Comparison of ENCODE assay signal across 14 mouse cellular contexts in genomic region chr15:18052219-18053030, GRCm38 (mm10).
A peak's percentile ranks its signal among the peaks of the same experiment; 100 is the strongest.
DNase-seq lines count a peak whose midpoint lies in the region; ATAC-seq lines count a peak whose summit lies in the region.
"Had no signal": no experiment of that assay in that cellular context is flagged by ENCODE, and none has a peak within 500 bp of the region (broad histone marks: within the 10 kb centered on the region; RNA-seq: fewer than 3 reads in every experiment).

No protein-coding gene starts in this region.

- no peak for ATAC-seq in neural tube, embryonic 15.5 days (ENCODE audit: low FRiP score)
- ATAC-seq in forebrain, embryonic 14.5 days, result peak; percentile 93
- ATAC-seq: inflammation-experienced regulatory T-cells, adult 6 months had no signal

- H3K4me2 ChIP-seq in neural tube, embryonic 15.5 days, result no peak overlapping the region
- H3K4me2 ChIP-seq in forebrain, embryonic 14.5 days (ENCODE audit: low read length), result no peak overlapping the region
- H3K4me2 ChIP-seq: heart, embryonic 12.5 days had no signal

- 45% methylated on average over 3 of the region's 3 CpGs for WGBS in neural tube, embryonic 15.5 days
- 6% methylated on average over 3 of the region's 3 CpGs for WGBS in forebrain, embryonic 14.5 days

- no peak overlapping the region for H3K27ac ChIP-seq in neural tube, embryonic 15.5 days (replicated peaks)
- H3K27ac ChIP-seq in forebrain, embryonic 14.5 days (ENCODE audit: low read depth, low read length), result no peak overlapping the region
- H3K27ac ChIP-seq: gastrocnemius, adult 2 months had no signal

- no peak overlapping the region for H3K9ac ChIP-seq in neural tube, embryonic 15.5 days (replicated peaks)
- H3K9ac ChIP-seq in forebrain, embryonic 14.5 days (ENCODE audit: low read length), result no peak overlapping the region
- H3K9ac ChIP-seq: heart, embryonic 12.5 days had no signal

- no peaks in the 10 kb centered on the region for H3K36me3 ChIP-seq in neural tube, embryonic 15.5 days
- no peaks in the 10 kb centered on the region for H3K36me3 ChIP-seq in forebrain, embryonic 14.5 days (ENCODE audit: control insufficient read depth, insufficient read depth, low read length)
- H3K36me3 ChIP-seq: heart, embryonic 12.5 days had no signal

- no peaks in the 10 kb centered on the region for H3K27me3 ChIP-seq in neural tube, embryonic 15.5 days (replicated peaks)
- no peaks in the 10 kb centered on the region for H3K27me3 ChIP-seq in forebrain, embryonic 14.5 days (replicated peaks; ENCODE audit: control insufficient read depth, insufficient read depth, low read length)
- H3K27me3 ChIP-seq: heart, embryonic 12.5 days had no signal

- H3K9me3 ChIP-seq in neural tube, embryonic 15.5 days (replicated peaks), result no peaks in the 10 kb centered on the region
- no peaks in the 10 kb centered on the region for H3K9me3 ChIP-seq in forebrain, embryonic 14.5 days (replicated peaks; ENCODE audit: control insufficient read depth, low read length)
- H3K9me3 ChIP-seq: heart, embryonic 12.5 days had no signal

- H3K4me3 ChIP-seq in neural tube, embryonic 15.5 days (replicated peaks), result no peak overlapping the region
- no peak overlapping the region for H3K4me3 ChIP-seq in forebrain, embryonic 14.5 days (ENCODE audit: low read depth, low read length)
- H3K4me3 ChIP-seq: gastrocnemius, adult 2 months; heart, embryonic 12.5 days; myocyte had no signal

- H3K4me1 ChIP-seq in neural tube, embryonic 15.5 days, result no peaks in the 10 kb centered on the region
- H3K4me1 ChIP-seq in forebrain, embryonic 14.5 days (ENCODE audit: control insufficient read depth, insufficient read depth, low read length), result no peaks in the 10 kb centered on the region
- H3K4me1 ChIP-seq: heart, embryonic 12.5 days had no signal

- DNase-seq in neural tube, embryonic 10.5 days (ENCODE audit: extremely low spot score, low spot score), result peak; percentile 13
- peak; percentile 86 for DNase-seq in forebrain, embryonic 14.5 days (ENCODE audit: low spot score)
- DNase-seq in mesoderm, embryonic 11.5 days (ENCODE audit: low read depth, low spot score), result peak; percentile 9
- DNase-seq in retina, postnatal 7 days (ENCODE audit: low read depth, low spot score), result peak; percentile 23
- DNase-seq in c-Kit-positive CD71-positive TER-119-positive erythroid progenitor cells, embryonic 14.5 days (ENCODE audit: low spot score), result no peak
- no peak for DNase-seq in urinary bladder, adult 18-20 months (ENCODE audit: low spot score in 2 of 2)
- DNase-seq in adrenal gland, postnatal 36 days, result no peak
- DNase-seq: gastrocnemius, adult 2 months; kidney, postnatal 36 days; lung, postnatal 10 days had no signal

Comparison
In these comparisons a context has a peak if more than half of its experiments do, and no peak if none do; other contexts are left out.
1. DNase-seq: peak in neural tube, embryonic 10.5 days (single experiment), forebrain, embryonic 14.5 days (single experiment), mesoderm, embryonic 11.5 days (single experiment) and retina, postnatal 7 days (single experiment); none in c-Kit-positive CD71-positive TER-119-positive erythroid progenitor cells, embryonic 14.5 days (single experiment), urinary bladder, adult 18-20 months (0 of 2) and adrenal gland, postnatal 36 days (0 of 2).